Mouse (Mus musculus): ENCODE results near the gene Tacc2. TPM values are rescaled to one million over a fixed set of nuclear protein-coding genes. Genes with fewer than 3 reads are reported as not detected.

The Tacc2 gene
- polyA plus RNA-seq, 1 experiment: 80.9 TPM

DNA sequence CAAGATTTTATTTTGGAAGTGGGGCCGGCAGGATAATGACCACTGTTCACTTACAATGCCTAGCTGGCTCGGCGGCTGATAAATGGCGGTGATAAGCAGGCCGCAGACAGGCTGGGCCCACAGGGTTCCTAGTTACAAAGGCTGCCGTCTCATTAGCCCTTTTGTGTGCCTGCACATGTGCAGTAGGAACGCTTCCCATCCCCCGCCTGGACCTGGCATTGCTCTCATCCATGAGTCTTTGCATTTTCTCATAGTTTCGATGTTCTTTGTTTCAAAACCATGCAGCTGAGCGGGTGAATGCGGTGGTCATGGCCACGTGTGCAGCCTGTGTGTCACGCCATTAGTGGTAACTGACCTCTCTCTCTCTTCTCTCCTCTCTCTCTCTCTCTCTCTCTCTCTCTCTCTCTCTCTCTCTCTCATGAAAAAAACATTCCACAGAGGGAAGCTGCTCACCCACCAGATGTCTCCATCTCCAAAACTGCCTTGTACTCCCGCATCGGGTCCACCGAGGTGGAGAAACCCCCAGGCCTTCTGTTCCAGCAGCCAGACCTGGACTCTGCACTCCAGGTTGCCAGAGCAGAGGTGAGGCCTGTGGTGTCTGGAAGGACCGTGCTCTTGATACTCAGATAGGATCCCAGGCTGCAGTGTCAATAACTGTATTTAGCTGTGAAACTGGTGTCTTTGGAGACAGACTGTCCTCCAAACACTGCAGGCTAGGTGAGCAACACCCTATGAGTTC is 173.7 kb downstream of the Tacc2 start:
- no peak overlapping the region for H3K9ac ChIP-seq (ENCODE audit: low read depth, poor library complexity, severe bottlenecking)
- 0 out of 2 replicates have a peak overlapping the region, but pooled peaks have one; percentile 7 for H3K4me3 ChIP-seq (ENCODE audit: low read depth, low read length)
- H3K36me3 ChIP-seq (ENCODE audit: control insufficient read depth, insufficient read depth, low read length, poor library complexity, severe bottlenecking): peaks cover 8% of the 10 kb centered on the region
- H3K4me1 ChIP-seq (ENCODE audit: control insufficient read depth, insufficient read depth, low read length): no peaks in the 10 kb centered on the region
- TF ChIP-seq POLR2A (IDR thresholded peaks at IDR 0.05; ENCODE audit: insufficient read depth, low read length) (no peak), CTCF (IDR thresholded peaks at IDR 0.05; ENCODE audit: low read depth, low read length) (no peak), EP300 (IDR thresholded peaks at IDR 0.05; ENCODE audit: insufficient read depth, low read depth, low read length) (no peak)
- H3K9me3 ChIP-seq (replicated peaks; ENCODE audit: control insufficient read depth, insufficient read depth, low read length, poor library complexity, severe bottlenecking): no peaks in the 10 kb centered on the region
- no peak overlapping the region for H3K27ac ChIP-seq (ENCODE audit: insufficient read depth, low read length)
- H3K27me3 ChIP-seq (ENCODE audit: control insufficient read depth, insufficient read depth, low read length, poor library complexity, severe bottlenecking): no peaks in the 10 kb centered on the region

DNA sequence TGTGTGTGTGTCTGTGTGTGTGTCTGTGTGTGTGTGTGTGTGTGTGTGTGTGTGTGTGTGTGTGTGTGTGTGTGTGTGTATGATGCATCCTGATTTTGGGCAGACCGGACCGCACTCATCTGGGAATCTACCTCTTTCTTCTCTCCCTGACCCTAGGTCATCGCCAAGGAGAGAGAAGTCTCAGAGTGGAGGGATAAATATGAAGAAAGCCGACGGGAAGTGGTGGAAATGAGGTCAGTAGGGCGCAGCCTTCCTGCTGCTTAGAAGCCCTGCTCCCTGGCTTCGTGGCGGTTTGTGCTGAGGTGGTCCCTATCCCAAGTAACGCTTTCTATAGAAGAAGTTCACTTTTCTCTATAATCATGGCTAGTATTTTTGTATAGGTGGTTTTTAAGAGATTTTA is 174.4 kb downstream of the Tacc2 start:
- Histone ChIP-seq H3K36me3 (ENCODE audit: control insufficient read depth, insufficient read depth, low read length, poor library complexity, severe bottlenecking) (peaks cover 8% of the 10 kb centered on the region), H3K27ac (ENCODE audit: insufficient read depth, low read length) (no peak overlapping the region), H3K9me3 (replicated peaks; ENCODE audit: control insufficient read depth, insufficient read depth, low read length, poor library complexity, severe bottlenecking) (no peaks in the 10 kb centered on the region), H3K4me3 (ENCODE audit: low read depth, low read length) (no peak overlapping the region), H3K9ac (ENCODE audit: low read depth, poor library complexity, severe bottlenecking) (no peak overlapping the region), H3K27me3 (ENCODE audit: control insufficient read depth, insufficient read depth, low read length, poor library complexity, severe bottlenecking) (no peaks in the 10 kb centered on the region), H3K4me1 (ENCODE audit: control insufficient read depth, insufficient read depth, low read length) (no peaks in the 10 kb centered on the region)
- TF ChIP-seq POLR2A (IDR thresholded peaks at IDR 0.05; ENCODE audit: insufficient read depth, low read length) (no peak), CTCF (IDR thresholded peaks at IDR 0.05; ENCODE audit: low read depth, low read length) (no peak), EP300 (IDR thresholded peaks at IDR 0.05; ENCODE audit: insufficient read depth, low read depth, low read length) (no peak)

DNA sequence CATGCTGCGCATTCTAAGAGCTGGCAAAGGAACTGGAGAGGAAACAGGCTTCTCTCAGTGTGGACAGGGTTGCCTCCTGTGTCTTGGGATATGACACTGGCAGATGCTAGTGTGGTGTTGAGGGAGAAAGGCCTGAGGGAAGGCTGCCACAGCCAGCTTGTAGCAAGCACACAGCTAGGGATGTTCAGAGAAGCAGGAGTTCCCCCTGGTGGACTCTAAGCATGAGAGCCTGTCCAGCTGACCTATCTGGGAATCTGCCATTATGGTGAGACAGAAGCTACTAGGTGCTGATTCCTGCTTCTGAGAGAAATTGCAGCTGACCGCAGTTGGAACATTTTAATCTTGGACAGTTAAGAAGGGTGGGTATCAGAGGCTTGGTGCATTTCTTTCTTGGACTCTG is 177.6 kb downstream of the Tacc2 start:
- Histone ChIP-seq H3K4me3 (ENCODE audit: low read depth, low read length) (no peak overlapping the region), H3K27me3 (ENCODE audit: control insufficient read depth, insufficient read depth, low read length, poor library complexity, severe bottlenecking) (no peaks in the 10 kb centered on the region), H3K36me3 (ENCODE audit: control insufficient read depth, insufficient read depth, low read length, poor library complexity, severe bottlenecking) (peaks cover 11% of the 10 kb centered on the region), H3K9me3 (replicated peaks; ENCODE audit: control insufficient read depth, insufficient read depth, low read length, poor library complexity, severe bottlenecking) (no peaks in the 10 kb centered on the region), H3K27ac (ENCODE audit: insufficient read depth, low read length) (no peak overlapping the region), H3K4me1 (ENCODE audit: control insufficient read depth, insufficient read depth, low read length) (no peaks in the 10 kb centered on the region), H3K9ac (ENCODE audit: low read depth, poor library complexity, severe bottlenecking) (no peak overlapping the region)
- no peak for TF ChIP-seq POLR2A (IDR thresholded peaks at IDR 0.05; ENCODE audit: insufficient read depth, low read length)
- TF ChIP-seq EP300 (IDR thresholded peaks at IDR 0.05; ENCODE audit: insufficient read depth, low read depth, low read length): no peak

DNA sequence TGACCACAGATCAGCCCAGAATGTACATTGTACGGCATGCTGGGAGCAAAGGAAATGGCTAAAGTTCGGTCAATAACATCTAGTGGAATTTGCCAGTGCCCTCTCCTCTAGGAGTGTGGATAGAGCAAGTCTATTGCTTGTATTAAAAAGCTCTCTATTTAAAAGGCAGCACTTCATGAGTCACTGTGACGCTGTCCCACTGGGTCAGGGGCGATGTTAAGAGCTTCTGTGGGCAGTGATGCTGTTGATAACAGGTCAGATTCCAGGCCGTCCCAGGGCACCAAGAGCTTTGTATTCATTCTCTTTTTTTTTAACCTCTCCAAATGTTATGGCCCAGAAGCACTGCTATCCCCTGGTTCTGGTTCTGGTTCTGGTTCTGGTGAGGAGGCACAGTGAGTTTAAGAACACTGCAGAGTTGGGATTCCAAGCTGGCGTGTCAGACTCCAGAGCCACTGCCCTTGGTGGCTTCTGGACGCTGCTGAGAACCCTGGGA is 179.2 kb downstream of the Tacc2 start:
- peaks cover 13% of the 10 kb centered on the region for H3K36me3 ChIP-seq (ENCODE audit: control insufficient read depth, insufficient read depth, low read length, poor library complexity, severe bottlenecking)
- no peak for TF ChIP-seq CTCF (IDR thresholded peaks at IDR 0.05; ENCODE audit: low read depth, low read length)
- no peak for TF ChIP-seq POLR2A (IDR thresholded peaks at IDR 0.05; ENCODE audit: insufficient read depth, low read length)
- TF ChIP-seq EP300 (IDR thresholded peaks at IDR 0.05; ENCODE audit: insufficient read depth, low read depth, low read length): no peak
- no peak overlapping the region for H3K4me3 ChIP-seq (ENCODE audit: low read depth, low read length)
- H3K4me1 ChIP-seq (ENCODE audit: control insufficient read depth, insufficient read depth, low read length): no peaks in the 10 kb centered on the region
- H3K9ac ChIP-seq (ENCODE audit: low read depth, poor library complexity, severe bottlenecking): no peak overlapping the region
- H3K27ac ChIP-seq (ENCODE audit: insufficient read depth, low read length): no peak overlapping the region
- no peaks in the 10 kb centered on the region for H3K27me3 ChIP-seq (ENCODE audit: control insufficient read depth, insufficient read depth, low read length, poor library complexity, severe bottlenecking)
- H3K9me3 ChIP-seq (replicated peaks; ENCODE audit: control insufficient read depth, insufficient read depth, low read length, poor library complexity, severe bottlenecking): no peaks in the 10 kb centered on the region

DNA sequence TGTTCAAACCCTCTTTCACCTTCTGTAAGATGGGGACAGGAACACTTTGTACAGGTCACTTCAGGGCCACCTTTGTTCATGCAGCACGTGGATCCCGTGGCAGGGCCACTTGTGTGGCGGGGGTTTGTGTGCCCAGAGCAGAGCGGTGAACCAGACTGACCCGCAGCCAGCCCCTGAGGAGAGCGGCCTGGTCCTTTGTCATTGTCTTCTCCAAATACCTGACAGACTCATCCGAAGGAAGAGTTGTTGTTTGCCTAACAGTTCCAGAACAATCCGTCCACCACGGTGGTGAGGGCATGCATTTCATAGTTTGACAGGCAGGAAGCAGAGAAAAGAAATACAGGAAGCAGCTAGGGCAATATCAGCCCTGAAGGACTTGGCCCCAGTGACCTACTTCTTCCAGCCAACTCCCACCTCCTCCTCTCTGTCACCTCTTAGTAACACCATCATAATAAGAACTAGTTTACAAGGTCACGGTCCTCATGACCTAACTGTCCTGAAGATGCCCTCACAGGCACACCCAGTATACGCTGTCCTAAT is 180.2 kb downstream of the Tacc2 start:
- Histone ChIP-seq H3K4me3 (ENCODE audit: low read depth, low read length) (no peak overlapping the region), H3K27me3 (ENCODE audit: control insufficient read depth, insufficient read depth, low read length, poor library complexity, severe bottlenecking) (no peaks in the 10 kb centered on the region), H3K9ac (ENCODE audit: low read depth, poor library complexity, severe bottlenecking) (no peak overlapping the region), H3K4me1 (ENCODE audit: control insufficient read depth, insufficient read depth, low read length) (no peaks in the 10 kb centered on the region), H3K27ac (ENCODE audit: insufficient read depth, low read length) (no peak overlapping the region), H3K36me3 (ENCODE audit: control insufficient read depth, insufficient read depth, low read length, poor library complexity, severe bottlenecking) (peaks cover 10% of the 10 kb centered on the region), H3K9me3 (replicated peaks; ENCODE audit: control insufficient read depth, insufficient read depth, low read length, poor library complexity, severe bottlenecking) (no peaks in the 10 kb centered on the region)
- no peak for TF ChIP-seq CTCF (IDR thresholded peaks at IDR 0.05; ENCODE audit: low read depth, low read length)

DNA sequence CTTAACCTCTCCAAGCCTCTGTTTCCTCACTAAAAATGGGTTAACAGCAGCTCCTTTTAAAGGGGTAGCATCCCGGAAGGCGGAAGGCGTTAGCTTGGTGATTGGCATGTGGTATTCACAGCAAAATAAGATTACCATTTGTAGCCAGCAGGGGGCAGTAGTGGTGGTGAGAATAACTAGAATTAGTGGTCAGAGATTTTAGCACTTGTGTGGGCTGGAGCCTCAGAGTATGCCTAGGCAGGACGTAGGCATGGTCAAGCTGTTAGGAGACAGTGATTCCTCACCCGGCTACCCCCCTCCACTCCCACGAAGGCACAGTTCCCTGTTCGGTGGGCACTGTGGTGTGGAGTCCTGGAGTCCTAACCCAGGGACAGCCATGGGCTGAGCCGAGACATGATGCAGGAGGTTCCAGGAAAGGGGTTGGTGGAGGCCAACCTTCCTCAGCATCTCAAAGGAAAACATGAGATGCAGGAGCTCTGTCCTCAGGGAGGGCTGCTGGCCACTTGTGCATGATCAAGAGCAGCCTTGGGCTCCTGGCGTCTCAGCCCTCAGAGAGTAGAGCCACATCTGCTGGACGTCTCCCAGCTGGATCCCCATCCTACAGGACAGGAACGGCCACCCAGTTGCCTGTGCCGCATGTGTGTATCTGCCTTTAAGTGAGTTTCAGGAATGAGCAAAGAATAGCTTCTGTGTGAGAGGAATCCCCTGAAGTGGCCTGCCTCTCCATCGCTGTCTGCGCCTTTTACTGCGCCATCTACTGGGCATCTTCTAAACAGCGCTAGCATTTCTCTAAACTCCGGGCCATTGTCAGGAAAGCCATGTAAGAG is 185.0 kb downstream of the Tacc2 start:
- H3K36me3 ChIP-seq (ENCODE audit: control insufficient read depth, insufficient read depth, low read length, poor library complexity, severe bottlenecking): peaks cover 12% of the 10 kb centered on the region
- H3K27ac ChIP-seq (ENCODE audit: insufficient read depth, low read length): no peak overlapping the region
- H3K4me3 ChIP-seq (ENCODE audit: low read depth, low read length): no peak overlapping the region
- no peaks in the 10 kb centered on the region for H3K27me3 ChIP-seq (ENCODE audit: control insufficient read depth, insufficient read depth, low read length, poor library complexity, severe bottlenecking)
- TF ChIP-seq POLR2A (IDR thresholded peaks at IDR 0.05; ENCODE audit: insufficient read depth, low read length) (no peak), CTCF (IDR thresholded peaks at IDR 0.05; ENCODE audit: low read depth, low read length) (peak; percentile 89), EP300 (IDR thresholded peaks at IDR 0.05; ENCODE audit: insufficient read depth, low read depth, low read length) (no peak)
- H3K9me3 ChIP-seq (replicated peaks; ENCODE audit: control insufficient read depth, insufficient read depth, low read length, poor library complexity, severe bottlenecking): no peaks in the 10 kb centered on the region
- no peaks in the 10 kb centered on the region for H3K4me1 ChIP-seq (ENCODE audit: control insufficient read depth, insufficient read depth, low read length)
- H3K9ac ChIP-seq (ENCODE audit: low read depth, poor library complexity, severe bottlenecking): no peak overlapping the region

Measured in ES-Bruce4 (cell line).